Comparison of ENCODE assay signal across 27 mouse cellular contexts in genomic region chr4:129890094-129890493, GRCm38 (mm10). TPM values are rescaled to one million over a fixed set of nuclear protein-coding genes. Genes with fewer than 3 reads are reported as not detected.
"Had no signal": no experiment of that assay in that cellular context is flagged by ENCODE, and none has a peak within 500 bp of the region (broad histone marks: within the 10 kb centered on the region; RNA-seq: fewer than 3 reads in every experiment).

No protein-coding gene starts in this region.

- DNase-seq: gastrocnemius, postnatal 10 days; gastrocnemius, postnatal 36 days; heart, adult 11 months; heart, adult 2 months; heart, postnatal 14 days; heart, postnatal 36 days; kidney, adult 11 months; kidney, adult 2 months; kidney, adult 9 months; kidney, postnatal 10 days; kidney, postnatal 25 days; kidney, postnatal 4 days; liver had no signal

- H3K36me3 ChIP-seq: heart, embryonic 13.5 days; heart, embryonic 15.5 days; hindbrain, embryonic 13.5 days; hindbrain, embryonic 15.5 days; limb, embryonic 10.5 days; limb, embryonic 12.5 days had no signal

- H3K4me3 ChIP-seq: heart, adult 2 months; heart, embryonic 13.5 days; heart, embryonic 15.5 days; hindbrain, embryonic 13.5 days; hindbrain, embryonic 15.5 days; layer of hippocampus, adult 2 months; left cerebral cortex, adult 2 months; limb, embryonic 10.5 days; limb, embryonic 12.5 days had no signal

- H3K27me3 ChIP-seq: heart, embryonic 13.5 days; heart, embryonic 15.5 days; hindbrain, embryonic 13.5 days; hindbrain, embryonic 15.5 days; limb, embryonic 12.5 days had no signal

- H3K4me1 ChIP-seq: heart, embryonic 13.5 days; heart, embryonic 15.5 days; hindbrain, embryonic 13.5 days; hindbrain, embryonic 15.5 days; limb, embryonic 10.5 days; limb, embryonic 12.5 days had no signal

- H3K27ac ChIP-seq: heart, adult 2 months; heart, embryonic 13.5 days; heart, embryonic 15.5 days; hindbrain, embryonic 13.5 days; hindbrain, embryonic 15.5 days; hindbrain, postnatal 0 days; layer of hippocampus, adult 2 months; left cerebral cortex, adult 2 months; limb, embryonic 10.5 days; limb, embryonic 12.5 days had no signal

RNA-seq across cellular contexts. Expression of gene Spocd1, which starts 39.0 kb away (rescaled TPM):
- total RNA-seq: gastrocnemius, adult 18-20 months; gastrocnemius, postnatal 10 days; gastrocnemius, postnatal 36 days; heart, postnatal 14 days; heart, postnatal 36 days; hematopoietic stem cell, adult 5-6 weeks had no signal
- polyA plus RNA-seq: gonadal fat pad, adult 2 months; heart, adult 2 months; hindbrain, embryonic 11.5 days; hindbrain, embryonic 13.5 days; intestine, embryonic 16.5 days; kidney, adult 2 months; limb, embryonic 10.5 days; limb, embryonic 12.5 days had no signal
